Mouse (Mus musculus) adrenal gland (tissue): ENCODE measurements around the gene Mrps6.
"Not testable (repeated sequence)": the region's sequence is repeated elsewhere in the genome, so short reads cannot be mapped to it uniquely, and the experiment has no call there.

ENCODE experiments used
- intact Hi-C: fragments of 180-260 bp; cut with DNase I; formaldehyde crosslinking; loops from one replicate; pipeline ENCODE4 v1.15.1; 2025

Mrps6 gene

DNA sequence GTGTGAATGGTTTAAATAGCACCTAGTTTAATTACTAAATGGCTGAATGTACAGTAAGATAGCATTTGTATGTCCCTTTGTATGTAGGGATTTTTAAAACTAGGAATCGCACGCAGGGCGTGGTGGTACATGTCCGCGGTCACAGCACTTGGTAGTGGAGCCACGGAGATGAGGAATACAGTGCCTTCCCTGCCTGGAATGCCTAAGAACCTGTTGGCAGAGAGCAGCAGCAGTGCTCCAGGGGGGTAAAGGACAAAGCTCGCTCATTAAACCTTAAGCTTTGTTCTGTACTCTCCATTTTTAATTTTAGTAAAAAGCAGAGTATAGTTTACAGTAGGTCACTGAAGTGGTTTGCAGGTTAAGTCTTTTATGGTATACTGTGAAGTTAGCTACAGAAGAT lies 3.5 kb downstream of the Mrps6 start:
- intact Hi-C loops: no loop called here

- intact Hi-C loops: no loop called here
These were observed 4.8 kb downstream of the Mrps6 start for GRCm38 (mm10) chr16:92062832-92063231.

GRCm38 (mm10) chr16:92064801-92065200 lies 6.7 kb downstream of the Mrps6 start:
- intact Hi-C loops: no loop called here

DNA sequence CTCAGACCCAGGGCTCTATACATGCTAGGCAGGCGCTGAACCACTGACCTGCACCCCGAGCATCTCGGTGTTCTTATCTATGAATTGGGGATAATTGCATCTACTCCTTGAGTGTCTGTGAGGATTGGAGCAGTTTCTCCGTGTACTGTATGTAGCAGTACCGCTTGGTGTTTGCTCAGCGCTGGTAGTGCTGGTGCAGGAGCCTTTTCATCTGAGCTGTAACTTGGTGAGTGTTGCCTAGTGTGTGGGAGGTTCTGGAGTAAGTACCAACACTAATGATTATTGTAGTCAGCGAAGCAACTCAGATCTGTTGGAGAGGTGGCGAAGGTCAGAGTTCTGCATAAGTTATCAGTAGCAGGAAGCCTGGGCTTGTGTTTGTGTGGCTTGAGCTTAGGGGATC lies 12.3 kb downstream of the Mrps6 start:
- intact Hi-C loops: no loop called here

GRCm38 (mm10) chr16:92076797-92077196 lies 18.7 kb downstream of the Mrps6 start:
- intact Hi-C loops: no loop called here

DNA sequence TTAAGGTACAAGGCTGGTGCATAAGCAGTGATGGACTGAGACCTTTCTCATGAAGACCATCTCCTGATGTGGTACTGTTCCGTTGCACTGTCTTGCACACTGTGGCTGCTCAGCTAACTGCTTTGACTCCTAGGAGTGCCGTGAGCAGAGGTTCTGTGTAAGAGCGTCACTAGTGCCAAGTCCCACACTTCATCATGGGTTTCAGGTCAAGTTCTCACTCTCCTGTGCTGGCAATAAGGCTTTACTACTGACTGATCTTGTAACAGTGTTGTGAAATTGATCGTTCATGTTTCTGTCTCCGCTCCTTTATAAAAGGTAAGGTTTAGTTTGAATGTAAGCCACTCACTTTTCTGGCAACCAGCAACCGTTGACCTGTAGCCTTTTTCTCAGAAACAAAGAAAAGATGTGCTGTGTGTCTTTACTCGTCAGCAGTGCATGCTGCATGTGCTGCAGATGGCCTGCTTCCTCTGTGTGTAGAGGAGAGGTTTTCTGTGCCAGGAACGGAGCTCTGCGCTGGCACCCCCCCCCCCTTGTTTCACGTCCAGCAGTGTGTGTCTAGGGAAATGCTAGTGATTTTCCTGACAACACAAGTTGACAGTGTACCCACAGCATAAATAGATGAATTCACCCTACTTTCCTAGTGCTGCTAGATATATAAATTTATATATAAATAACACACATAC lies 25.8 kb downstream of the Mrps6 start:
- intact Hi-C loops: no loop called here

DNA sequence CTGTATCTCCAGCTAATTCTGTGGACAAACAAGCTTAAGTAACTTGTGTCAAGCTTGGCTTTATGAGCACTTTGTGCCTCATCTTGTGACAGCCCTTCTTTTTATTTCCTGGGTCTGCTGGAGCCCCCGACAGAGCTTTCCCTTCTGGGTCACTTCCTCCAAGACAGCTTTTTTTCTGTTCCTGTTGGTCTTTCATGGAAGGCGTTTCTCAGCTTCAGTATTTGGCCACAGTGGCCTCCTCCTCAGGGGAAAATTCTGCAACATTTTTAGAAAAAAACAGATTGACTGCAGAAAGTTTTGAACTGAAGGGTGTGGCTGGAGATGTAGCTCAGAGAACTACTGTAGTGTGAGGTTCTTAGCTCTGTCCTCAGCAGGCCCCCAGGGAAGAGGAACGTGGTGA lies 31.2 kb downstream of the Mrps6 start:
- intact Hi-C loops: no loop called here

DNA sequence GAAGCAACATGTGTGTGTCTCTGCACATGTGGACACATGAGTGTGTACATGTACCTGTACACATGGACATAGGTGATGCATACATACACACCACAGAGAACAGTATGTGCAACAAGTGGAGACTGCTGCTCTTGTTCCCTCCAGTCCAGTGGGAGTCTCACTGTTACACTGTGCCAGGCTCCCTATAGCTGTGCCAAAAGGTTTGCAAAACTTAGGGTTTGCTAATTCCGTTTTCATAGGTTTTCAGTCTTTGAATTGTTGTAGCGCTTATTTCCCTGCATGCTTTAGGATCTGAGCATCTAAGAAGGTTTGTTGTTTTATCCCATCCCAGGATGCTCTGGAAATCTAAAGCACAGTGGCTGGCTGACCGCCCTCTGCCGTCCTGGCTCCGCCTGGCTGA lies 33.8 kb downstream of the Mrps6 start:
- intact Hi-C loops: no loop called here

GRCm38 (mm10) chr16:92098351-92099051 lies 40.4 kb downstream of the Mrps6 start:
- intact Hi-C loops: no loop called here

- intact Hi-C loops: no loop called here
These were observed 41.5 kb downstream of the Mrps6 start for GRCm38 (mm10) chr16:92099598-92099997.

DNA sequence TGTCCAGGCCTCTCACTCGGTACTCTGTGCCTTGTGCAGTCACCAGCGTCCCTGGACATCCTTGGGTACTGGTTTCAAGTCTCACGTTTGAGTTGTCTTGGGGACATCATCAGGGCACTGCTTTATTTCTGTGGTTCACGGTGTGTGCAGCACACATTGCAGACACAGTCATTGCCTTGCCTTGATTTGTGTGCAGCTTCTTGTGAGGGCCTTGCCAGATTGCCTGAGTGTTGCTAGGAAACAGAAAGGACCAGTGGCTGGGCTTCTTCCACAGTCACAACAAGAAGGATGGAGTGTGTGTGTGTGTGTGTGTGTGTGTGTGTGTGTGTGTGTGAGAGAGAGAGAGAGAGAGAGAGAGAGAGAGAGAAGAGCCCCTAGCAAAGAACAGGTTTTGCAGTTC lies 42.0 kb downstream of the Mrps6 start:
- intact Hi-C loops: no loop called here

DNA sequence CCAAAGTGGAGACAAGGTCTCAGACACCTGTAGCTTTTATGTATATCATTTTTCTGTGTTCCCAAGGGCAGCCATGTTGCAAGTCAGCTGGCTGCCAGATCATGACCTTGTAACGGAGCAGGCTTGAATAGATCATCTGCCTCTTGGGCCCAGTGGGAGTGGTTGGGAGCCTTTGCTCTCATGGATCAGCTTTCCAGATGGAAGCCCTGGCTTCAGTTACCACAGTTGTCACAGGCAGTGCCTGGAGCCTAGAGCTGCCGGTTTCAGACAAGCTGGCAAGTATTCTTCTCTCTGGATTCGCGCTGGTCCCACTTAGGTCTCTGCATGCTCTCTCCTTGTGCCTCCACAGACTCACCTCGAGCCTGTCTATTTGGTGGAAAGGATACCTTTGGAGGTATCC lies 44.0 kb downstream of the Mrps6 start:
- intact Hi-C loops: no loop called here

DNA sequence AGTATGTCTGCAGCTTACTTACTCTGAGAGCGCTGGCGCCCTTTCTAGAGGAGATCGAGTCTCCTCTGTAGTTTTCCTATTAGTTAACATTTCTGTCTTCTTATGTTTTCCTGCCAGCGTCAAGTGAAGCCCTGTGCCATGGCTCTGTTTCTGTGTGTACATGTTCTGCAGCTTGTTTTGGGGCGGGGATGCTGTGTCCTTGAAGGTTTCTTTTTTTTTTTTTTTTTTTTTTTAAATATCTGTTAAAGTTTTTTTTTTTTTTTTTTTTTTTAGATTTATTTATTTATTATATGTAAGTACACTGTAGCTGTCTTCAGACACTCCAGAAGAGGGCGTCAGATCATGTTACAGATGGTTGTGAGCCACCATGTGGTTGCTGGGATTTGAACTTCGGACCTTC lies 44.9 kb downstream of the Mrps6 start:
- intact Hi-C loops: not testable (repeated sequence)

DNA sequence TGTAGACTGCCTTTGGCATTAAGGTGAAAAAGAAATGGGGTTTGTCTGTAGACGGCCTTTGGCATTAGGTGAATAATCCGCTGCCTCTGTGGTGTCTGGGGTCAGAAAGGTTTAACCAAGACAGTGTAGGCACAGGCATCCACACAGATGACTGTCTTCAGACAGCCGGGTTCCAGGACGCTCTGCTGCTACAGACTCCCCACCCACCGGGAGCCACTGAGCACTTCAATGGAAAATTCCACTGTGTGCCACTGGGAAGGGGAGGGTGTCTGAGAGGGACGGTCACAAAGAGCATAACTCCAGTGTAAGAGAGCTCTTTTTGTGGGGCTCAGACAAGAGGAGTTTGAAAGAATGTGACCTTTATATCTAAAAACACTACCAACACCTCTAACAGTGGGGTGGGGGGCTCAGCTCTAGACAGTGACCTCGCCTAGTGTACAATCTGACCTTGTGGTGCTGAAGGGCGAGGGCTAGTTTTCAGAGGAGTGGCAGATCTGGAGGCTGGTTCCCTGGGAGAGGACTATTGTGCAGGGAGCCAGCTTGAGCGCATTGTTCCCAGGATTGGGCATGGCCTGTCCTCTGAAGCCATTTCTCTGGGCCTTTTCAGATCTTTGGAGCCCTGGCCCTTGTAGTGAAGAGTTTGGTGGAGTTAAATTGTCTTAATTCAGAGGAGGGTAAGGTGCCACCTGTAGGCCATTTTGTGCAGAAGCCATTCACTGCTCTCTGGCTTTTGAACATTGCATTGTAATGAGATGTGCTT lies 45.7 kb downstream of the Mrps6 start:
- intact Hi-C loops: no loop called here

DNA sequence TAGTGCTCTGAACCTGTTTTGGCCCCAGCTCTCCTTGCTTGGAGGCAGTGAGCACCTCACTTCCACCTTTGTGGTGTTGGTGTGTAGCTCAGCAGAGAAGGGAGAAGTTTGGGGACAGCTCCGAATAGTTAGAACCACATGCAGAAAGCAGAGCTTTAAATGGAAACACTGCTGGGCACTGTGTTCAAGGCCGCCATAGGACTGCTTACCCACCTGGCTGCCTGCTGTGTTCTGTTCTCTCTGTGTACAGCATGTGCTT lies 46.2 kb downstream of the Mrps6 start:
- intact Hi-C loops: no loop called here

- intact Hi-C loops: no loop called here
These were observed 46.9 kb downstream of the Mrps6 start for GRCm38 (mm10) chr16:92104951-92105350.

DNA sequence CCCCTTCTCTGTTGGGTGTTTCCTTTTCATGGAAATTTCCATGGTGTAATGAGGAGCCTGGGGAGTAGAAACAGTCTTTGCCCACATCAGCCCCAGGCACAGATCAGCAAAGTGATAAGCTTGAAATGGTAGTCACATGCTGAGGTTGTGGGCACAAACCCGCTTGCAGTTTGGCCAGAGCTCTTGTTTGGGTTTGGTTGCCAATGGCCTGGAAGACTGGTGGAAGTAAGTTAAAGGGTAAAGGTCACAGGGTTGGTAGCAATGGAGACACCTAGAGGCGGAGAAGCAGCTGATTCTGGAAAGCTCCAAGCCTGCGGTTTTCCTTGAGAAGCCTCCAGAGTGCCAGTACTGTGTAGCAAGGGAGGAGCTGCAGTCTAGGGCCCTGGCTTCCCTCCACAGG lies 47.6 kb downstream of the Mrps6 start:
- intact Hi-C loops: no loop called here

- intact Hi-C loops: no loop called here
These were observed 49.3 kb downstream of the Mrps6 start for GRCm38 (mm10) chr16:92107346-92107745.

DNA sequence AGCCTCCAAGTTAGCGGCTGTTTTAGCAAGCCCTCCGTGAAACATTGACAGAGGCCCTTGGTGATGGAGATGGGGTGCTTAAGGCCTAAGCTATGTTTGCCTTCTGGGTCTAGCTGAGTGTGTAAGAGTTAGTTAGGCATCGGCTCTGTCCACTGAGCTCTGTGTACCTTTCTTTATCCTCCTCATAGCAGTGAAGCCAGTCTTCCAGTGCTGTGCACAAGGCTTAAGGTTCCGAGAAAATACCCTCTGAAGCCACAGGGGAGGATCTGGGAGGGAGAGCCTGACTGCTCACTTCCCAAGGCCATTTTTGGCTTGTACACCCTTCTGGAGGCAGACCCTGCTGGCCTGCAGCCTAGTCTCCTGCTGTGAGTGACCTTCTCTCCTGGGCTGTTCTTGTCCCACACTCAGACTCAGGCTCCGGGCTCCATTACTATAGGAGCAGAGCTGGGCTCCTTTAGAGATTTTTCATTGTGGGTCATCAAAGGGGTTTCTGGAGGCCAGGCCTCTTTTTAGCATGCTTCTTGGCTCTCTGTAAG lies 56.7 kb downstream of the Mrps6 start:
- intact Hi-C loops: no loop called here

DNA sequence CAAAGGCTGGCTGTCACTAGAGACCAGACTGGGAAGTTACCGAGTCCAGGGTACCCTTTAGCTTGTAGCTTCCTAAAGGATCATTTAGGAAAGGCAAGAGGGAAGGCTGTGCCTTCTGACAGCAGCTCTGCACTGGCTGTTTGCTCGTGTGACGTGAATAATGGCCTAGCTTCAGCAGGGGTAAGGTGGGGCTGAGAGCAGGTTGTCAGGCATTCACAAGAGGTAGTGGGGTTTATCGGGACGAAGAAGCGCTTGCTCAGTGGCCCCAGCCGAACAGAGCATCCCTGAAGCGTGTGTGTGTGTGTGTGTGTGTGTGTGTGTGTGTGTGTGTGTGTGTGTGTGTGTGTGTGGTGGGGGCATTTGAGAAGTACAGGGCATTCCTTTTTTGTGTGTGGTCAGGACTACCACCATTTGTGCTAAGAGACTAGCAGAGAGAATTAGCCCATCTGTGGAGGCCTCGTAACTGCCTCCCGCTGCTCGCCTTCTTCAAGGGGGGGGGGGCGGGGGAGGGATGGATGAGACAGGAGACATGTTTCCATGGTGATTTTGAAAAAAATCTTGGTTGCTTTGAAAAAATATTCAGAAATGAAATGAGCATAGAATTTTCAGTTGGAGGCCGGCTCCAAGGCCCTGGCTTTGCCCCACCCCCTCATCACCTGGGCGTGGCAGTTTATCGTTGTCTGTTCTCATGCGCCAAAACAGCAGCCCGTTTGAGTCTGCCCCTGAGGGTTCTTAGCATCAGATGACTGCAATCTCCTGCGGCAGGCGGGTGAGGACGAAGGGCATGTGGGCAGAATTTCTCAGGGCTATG lies 57.7 kb downstream of the Mrps6 start:
- intact Hi-C loops: no loop called here

- intact Hi-C loops: no loop called here
These were observed 59.5 kb downstream of the Mrps6 start for GRCm38 (mm10) chr16:92117337-92118209.
